21 mouse cellular contexts compared by ENCODE assay signal in the genomic region with DNA sequence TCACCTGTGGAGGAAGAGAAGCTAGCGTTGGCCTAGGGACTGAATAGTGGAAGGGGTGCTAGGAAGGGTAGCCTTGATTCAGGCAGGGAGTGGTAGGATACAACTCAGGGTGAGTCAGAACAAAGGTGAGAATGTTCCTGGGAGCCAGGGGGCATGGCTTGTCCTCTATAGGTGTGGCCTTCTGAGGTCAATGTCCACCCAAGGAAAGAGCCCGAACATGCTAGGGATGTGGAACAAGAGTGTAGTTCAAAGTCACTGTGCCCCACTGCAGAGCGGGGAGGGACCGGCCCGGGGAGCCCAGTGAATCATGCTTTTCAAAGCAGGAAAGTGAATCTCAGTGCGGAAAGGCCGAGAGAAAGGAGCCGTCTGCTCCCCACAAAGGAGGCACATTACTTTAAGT.
"Had no signal": no experiment of that assay in that cellular context is flagged by ENCODE, and none has a peak within 500 bp of the region (broad histone marks: within the 10 kb centered on the region; RNA-seq: fewer than 3 reads in every experiment).

No protein-coding gene starts in this region.

- H3K27me3 ChIP-seq: liver, embryonic 12.5 days; liver, embryonic 15.5 days; lung, embryonic 15.5 days; megakaryocyte, embryonic 14.5 days; midbrain, embryonic 13.5 days had no signal

- H3K27ac ChIP-seq: hindbrain, postnatal 0 days; kidney, postnatal 0 days; layer of hippocampus, adult 2 months; limb, embryonic 10.5 days; limb, embryonic 13.5 days; liver, embryonic 12.5 days; liver, embryonic 15.5 days; lung, embryonic 15.5 days; midbrain, embryonic 10.5 days; midbrain, embryonic 13.5 days had no signal

- H3K4me3 ChIP-seq: layer of hippocampus, adult 2 months; limb, embryonic 10.5 days; limb, embryonic 13.5 days; liver, embryonic 12.5 days; liver, embryonic 15.5 days; lung, embryonic 15.5 days; megakaryocyte, embryonic 14.5 days; midbrain, embryonic 10.5 days; midbrain, embryonic 13.5 days had no signal

- H3K4me1 ChIP-seq: limb, embryonic 13.5 days; liver, embryonic 12.5 days; liver, embryonic 15.5 days; lung, embryonic 15.5 days; megakaryocyte, embryonic 14.5 days; midbrain, embryonic 13.5 days had no signal

- H3K9ac ChIP-seq: limb, embryonic 13.5 days; liver, embryonic 12.5 days; liver, embryonic 15.5 days; lung, embryonic 15.5 days; midbrain, embryonic 13.5 days had no signal

- DNase-seq: layer of hippocampus, adult 9-11 months; liver; lung, adult 18-20 months; lung, postnatal 10 days; lung, postnatal 36 days; right cerebral cortex, adult 18-20 months; right cerebral cortex, postnatal 14 days; right cerebral cortex, postnatal 4 days; thymus, postnatal 25 days had no signal

- H3K4me2 ChIP-seq: limb, embryonic 13.5 days; liver, embryonic 12.5 days; liver, embryonic 15.5 days; lung, embryonic 15.5 days; midbrain, embryonic 13.5 days had no signal

- ATAC-seq: hindbrain, postnatal 0 days; inflammation-experienced regulatory T-cells, adult 6 months; liver, embryonic 12.5 days; midbrain, embryonic 13.5 days had no signal

- H3K9me3 ChIP-seq: limb, embryonic 10.5 days; liver, embryonic 12.5 days; liver, embryonic 15.5 days; lung, embryonic 15.5 days; midbrain, embryonic 10.5 days; midbrain, embryonic 13.5 days had no signal

- H3K36me3 ChIP-seq: limb, embryonic 10.5 days; limb, embryonic 13.5 days; liver, embryonic 12.5 days; liver, embryonic 15.5 days; lung, embryonic 15.5 days; midbrain, embryonic 10.5 days; midbrain, embryonic 13.5 days had no signal
